Mouse (Mus musculus) retina, postnatal 1 day (tissue): Measurements from ENCODE around the gene Wars2.
A peak's percentile ranks its signal among the peaks of the same experiment; 100 is the strongest.

Source experiments
- DNase-seq: peaks from one replicate; pipeline ENCODE4 v3.0.0-alpha.2; 2012

Wars2 gene

DNA sequence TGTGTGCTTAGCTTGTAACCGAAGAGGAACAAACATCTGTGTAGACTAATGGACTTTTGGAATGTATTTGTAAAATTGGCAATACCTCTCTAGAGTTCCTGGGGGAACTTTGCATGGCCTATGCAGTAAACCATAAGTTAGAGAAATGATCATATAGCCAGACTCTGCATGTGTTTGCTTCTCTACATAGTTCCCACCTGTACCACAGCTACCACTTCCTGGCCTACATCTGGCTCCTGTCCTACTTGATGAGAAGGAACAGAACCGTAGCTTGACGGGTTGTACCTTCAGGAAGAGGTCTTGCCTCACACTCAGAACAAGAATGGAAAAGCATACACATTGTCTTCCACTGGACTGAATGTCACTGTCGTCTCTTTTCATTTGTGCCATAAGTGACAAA is 52.7 kb downstream of the Wars2 start:
- DNase-seq: no peak

DNA sequence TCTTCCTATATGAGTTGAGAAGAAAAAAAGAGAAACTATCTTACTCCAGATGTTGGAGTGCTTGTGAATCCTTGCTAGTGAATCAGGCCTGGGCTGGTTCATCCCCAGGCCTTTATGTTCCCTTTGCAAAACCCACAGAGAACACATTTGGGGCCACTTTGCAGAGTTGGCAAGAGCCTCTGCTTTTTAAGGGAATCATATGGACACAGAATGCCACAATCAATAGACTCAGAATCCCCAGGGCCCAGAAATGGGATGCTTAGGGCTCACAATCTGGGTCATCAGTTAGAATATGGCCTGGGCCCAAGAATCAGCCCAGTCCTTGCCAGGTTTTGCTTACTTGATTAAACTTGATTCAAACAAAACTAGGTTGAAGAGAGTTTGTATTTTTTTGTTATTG is 62.5 kb downstream of the Wars2 start:
- peak; percentile 4 for DNase-seq

DNA sequence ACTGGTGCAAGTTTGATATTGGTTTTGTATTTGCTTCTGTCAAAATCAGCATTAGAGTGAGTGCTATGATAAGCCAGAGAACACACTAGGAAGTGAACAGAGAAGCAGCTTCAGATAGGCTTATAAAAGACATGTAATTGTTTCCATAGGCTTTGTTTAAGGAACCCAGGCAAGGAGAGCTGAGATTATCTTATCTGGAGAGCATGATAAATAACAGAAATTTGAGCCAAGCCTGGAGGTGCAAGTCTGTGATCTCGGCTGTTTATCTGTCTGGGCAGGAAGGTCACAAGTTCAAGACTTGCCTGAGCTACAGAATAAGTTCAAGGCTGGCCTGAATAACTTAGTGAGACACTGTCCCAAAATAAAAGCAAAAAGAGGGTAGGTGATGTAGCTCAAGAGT is 67.5 kb downstream of the Wars2 start:
- no peak for DNase-seq

- DNase-seq: peak; percentile 42
Measured at GRCm38 (mm10) chr3:99211105-99211698, 70.3 kb downstream of the Wars2 start.

GRCm38 (mm10) chr3:99227807-99228206 is 86.9 kb downstream of the Wars2 start:
- DNase-seq: no peak

DNA sequence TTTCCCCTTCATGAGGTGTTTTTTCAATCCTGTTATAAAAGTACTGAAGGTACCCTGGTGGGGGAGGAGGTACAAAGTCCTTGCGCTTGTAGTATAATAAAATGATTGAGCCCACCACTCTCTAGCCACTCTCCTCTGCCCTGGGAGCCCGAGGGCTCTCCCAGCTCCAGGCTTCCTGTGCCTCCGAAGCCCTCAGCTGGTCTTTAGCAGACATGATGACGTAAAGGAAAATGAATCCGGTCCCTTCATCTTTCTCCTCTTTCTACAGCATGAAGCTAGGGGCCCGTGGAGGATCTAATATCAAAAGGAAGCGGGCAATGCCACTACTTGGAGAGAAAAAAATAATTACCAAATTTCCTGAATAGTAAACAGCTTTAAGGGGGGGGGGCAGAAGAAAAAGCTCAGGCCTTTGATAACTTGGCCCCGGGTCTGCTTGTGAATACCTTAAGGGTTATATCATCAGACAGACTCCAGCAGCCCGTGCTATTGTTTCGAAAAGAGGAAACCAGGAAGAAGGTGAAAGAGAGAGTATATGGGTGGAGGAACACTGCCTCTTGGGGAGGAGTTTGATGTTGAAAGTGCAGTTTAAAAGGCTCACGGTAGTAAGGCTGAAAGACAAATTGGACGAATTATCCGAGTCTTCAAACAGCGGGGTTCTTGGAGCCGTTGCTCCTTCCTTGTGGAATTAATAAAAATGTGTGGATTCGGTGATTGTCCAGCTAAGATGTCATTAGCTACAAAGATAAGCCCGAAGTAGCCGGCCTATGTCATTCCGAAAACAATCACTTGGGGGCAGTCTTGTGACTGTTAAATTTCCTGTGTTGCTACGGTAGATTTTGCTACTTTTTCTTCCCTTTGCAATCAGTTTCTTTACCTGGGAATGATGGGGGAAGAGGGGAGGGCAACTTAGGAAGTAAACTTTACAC is 92.8 kb downstream of the Wars2 start:
- DNase-seq: peak; percentile 70

GRCm38 (mm10) chr3:99234319-99234869 is 93.5 kb downstream of the Wars2 start:
- no peak for DNase-seq

- peak; percentile 32 for DNase-seq
Measured at GRCm38 (mm10) chr3:99235116-99235803, 94.4 kb downstream of the Wars2 start.

DNA sequence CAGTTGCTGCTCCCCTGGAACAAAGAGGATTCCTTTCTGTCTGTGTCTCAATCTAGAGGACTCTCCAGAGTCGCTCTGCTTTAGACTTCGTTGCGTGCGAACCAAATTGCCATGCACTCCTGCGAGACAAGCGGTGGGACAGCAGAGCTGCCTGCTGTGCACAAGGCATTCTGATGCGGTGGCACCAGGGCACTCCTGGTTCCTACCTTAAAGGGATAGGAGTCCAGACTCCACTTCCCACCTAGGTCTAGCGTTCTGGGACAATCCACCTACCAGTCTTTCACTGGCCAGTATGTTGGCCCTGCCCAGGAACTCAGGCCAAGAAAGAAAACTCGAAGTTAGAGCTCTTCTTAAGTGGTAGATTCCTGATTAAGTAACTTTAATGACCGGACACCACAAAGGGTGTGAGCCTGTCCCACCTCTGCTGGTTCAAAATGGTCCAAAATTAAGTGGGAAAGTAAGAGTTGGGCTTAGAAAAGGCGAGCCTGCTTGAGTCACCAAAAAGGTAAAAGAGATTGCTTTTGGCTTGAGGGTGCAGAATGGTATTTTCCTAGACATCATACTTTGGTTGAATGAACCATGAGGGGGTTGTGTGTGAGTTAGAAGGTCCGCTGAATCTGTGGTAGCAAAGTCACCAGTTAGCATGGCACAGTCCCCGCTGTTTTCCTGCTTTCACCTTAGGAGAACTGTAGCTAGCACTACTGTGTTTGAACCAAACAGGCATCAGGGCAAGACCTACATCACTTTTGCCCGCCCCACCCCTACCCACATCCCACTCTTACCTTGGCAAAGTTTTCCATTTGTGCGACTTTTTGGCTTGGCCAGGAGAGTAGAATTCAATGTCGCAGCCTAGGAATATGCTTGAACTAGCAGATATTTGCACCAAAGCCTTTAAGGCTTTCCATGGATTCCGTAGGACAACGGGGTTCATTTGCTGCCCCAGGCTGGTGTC is 95.2 kb downstream of the Wars2 start:
- peak; percentile 6 for DNase-seq

DNA sequence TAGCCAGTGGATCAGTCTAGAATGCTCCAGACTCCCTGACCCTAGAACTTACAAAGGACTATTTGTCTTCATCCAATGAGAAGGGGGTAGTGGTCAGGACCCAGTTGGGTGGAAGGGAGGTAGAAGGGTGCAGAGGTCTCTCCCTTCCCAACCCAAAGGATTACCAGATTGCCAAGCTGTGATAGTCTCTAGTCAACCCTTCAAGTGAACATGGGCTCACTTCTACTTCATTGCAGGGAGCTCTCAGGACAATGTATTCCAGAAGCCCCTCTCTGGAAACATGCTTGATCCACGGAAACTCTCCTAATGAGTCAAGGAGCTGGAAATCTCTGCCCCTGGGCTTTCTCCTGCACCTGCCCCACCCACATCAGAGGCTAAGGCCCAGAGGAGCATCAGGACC is 97.8 kb downstream of the Wars2 start:
- peak; percentile 9 for DNase-seq

DNA sequence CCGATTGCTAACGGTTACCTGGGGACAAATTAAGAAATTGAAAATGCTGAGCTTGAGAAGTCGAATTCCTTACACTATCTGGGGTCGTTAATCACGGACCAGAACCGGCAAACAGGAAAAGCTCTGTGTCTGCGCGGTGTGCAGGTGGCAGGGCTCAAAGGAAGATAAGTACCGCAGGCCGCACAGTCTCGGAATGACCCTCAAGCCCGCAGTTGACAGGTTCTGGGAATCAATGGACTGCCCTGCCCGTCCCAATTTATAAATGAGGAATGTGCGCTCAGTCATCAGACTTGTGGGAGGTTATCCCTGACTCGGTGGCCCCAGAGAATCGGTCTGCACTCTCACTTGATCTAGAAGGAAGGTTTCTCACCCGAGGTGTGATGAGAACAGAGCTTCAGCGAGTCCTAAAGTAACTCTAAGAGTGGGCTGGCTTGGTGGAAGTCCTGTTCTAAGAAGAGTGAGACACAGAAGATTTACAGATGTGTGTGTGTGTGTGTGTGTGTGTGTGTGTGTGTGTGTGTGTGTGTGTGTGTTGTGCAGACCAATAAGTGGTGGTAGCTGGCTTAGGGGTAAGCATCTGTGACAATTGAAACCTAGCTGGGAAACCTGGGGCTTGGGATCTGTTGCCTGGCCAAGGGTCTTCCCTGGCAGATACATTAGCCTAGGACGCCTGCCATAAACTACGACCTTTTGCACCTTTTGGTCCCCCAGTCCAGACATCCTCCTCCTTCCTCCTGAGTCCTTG is 98.6 kb downstream of the Wars2 start:
- DNase-seq: no peak

DNA sequence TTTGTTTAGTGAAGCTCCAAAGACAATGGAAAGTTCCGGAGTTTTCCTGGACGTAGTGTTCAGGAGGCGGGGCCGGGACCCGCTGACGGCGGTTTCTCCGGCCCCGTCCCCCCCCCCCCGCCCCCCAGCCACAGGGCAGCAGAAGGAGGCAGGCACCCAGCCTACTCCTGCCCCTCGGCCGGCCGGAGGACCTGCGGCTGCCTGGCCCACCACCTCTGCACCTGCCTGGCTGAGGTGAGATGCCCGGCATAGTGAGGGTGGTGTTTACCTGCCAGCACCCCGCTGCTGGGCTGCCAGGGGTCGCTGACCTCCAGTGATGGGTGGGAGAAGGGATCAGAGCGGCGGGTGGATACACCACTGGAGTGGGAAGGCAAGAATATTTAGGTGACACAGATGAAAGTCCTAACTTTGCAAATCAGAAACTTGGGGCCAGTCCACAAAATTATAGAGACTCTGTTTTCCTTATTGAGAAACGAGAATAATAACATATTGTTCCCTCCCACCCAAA is 99.4 kb downstream of the Wars2 start, which contains the start of gene Tbx15:
Gene Tbx15 (plus strand): TSS at position 169 of the 508 bp plus-strand sequence.
- no peak for DNase-seq

DNA sequence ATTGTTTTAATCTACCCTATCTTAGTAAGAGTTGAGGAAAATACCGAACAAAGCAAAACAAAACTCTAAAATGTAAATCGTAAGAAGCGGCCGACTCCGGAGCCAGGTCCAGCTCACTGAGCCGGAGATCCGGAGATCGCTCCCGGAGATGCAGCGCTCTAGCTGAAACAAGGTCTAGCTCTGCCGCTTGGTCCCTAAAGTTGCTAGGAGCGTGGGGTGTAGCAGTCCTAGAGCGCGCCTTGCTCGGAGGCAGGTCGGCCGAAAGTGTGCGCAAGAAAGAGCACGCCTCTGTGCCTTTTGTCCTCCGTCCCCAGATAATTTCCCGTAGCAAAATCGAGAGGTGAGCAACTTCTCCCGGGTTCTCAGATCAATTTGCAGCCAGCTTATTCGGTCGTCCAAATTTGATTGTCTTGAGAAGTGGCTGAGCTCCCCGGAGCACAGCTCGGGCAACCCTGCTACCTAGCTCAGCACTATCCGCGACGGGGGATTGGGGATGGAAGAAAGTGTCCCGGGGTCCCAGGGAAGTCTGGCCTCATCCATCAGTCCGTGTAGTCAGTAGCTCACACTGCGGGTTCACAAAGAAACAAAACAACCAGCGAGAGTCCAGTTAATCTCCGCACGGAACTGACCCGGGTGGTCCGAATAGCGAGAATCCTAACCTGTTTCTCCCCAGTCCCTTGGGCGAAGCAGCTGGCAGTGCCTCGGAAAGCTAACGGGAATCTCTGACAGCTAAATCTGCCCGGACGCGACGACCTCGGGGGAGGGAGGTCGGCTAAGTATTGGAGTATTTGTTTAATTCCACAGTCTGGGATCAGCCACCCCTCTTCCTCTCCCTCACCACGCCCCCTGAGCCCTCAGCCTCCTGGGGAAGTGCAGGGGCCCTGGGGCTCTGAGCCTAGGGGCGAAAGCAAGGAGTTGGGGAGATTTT is 100.2 kb downstream of the Wars2 start:
- DNase-seq: peak; percentile 57

DNA sequence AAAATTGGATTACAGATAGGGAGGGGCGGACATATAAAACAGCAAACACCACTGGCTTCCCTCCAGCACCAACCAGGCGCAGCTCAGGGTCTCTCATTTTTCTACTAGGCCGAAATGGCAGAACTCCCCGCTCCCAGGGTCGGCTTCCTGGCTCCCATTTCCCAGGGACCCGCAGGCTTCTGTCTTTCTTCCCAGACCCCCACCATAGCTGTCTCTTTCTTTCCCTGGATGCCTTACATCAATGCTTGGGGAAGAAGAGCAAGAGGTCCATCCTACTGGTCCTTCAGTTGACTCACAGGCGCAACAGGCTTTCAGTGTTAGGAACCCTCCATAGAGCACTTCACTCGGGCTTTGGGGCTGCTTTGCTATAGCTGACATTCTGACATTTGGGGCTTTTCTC is 101.6 kb downstream of the Wars2 start:
- DNase-seq: no peak

GRCm38 (mm10) chr3:99245341-99245740 is 104.5 kb downstream of the Wars2 start:
- no peak for DNase-seq

- DNase-seq: no peak
Measured at GRCm38 (mm10) chr3:99246629-99247028, 105.8 kb downstream of the Wars2 start.

GRCm38 (mm10) chr3:99247586-99247985 is 106.7 kb downstream of the Wars2 start:
- DNase-seq: peak; percentile 7

DNA sequence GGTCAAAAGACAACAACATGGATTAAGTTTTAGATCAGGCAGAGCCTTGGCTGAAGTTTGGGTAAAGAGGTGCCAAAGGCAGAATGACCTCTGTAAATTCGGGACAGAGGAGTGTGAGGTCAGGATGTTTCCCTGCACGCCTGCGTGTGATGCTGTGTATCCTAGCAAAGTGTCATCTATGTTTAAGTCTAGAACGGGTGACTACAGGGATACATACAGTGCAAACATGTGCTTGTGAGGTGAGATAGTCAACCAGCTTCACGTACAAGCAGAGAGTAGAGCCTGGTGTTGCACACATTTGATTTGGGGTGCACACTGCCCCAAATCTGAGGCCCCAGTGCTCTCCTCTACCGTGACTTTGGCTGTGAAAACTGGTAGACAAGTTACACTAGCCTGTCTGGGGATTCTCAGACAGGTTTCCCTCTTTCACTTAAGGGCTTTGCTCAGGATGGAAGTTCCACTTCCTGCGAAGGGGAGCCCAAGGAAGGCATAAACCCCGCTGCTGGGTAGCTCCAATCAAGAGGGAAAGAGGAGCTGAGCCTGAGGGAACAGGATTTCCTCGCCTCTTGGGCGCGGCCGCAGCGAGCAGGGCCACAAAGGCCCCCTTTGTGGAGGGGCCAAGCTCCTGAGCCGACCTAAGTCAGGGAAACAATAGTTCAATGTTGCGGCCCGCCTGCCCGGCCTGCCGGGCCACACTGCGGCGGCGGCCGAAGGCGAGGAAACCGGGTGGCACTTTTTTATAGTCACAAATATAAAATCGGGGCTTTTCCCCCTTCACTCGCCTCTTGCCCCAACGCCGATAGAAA is 107.3 kb downstream of the Wars2 start:
- DNase-seq: peak; percentile 14
